Comparison of ENCODE assay signal across 9 mouse cellular contexts in the genomic region with DNA sequence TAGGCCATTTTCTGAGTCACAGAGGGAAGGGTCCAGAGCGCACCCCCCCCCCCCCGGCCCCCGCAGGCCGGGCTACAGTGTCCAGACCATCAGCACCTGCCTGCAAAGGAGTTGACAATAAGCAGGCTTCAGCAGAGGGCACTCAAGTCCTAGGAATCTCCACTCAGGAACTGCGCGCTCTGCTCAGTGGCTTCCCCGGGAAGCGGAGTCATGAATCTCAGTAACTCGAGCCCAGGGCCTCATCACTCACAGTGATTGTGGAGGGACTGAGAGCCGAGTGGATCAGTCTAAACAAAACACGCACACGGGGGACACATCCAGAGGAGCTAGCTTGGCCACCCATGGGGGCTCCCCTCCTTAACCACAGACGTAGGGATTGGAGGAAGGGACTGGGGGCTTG. TPM values are rescaled to one million over a fixed set of nuclear protein-coding genes. Genes with fewer than 3 reads are reported as not detected.
DNase-seq lines count a peak whose midpoint lies in the region; ATAC-seq and TF ChIP-seq lines count a peak whose summit lies in the region.
"Had no signal": no experiment of that assay in that cellular context is flagged by ENCODE, and none has a peak within 500 bp of the region (broad histone marks: within the 10 kb centered on the region; RNA-seq: fewer than 3 reads in every experiment).

No protein-coding gene starts in this region.

- WGBS in neural tube, embryonic 14.5 days, result under 1% methylated on average over 13 of the region's 13 CpGs

- peaks cover 20% of the 10 kb centered on the region for H3K27me3 ChIP-seq in neural tube, embryonic 14.5 days (ENCODE audit: control insufficient read depth, insufficient read depth, low read length)

- H3K4me2 ChIP-seq in neural tube, embryonic 14.5 days (ENCODE audit: low read depth, low read length), result peak overlapping the region; percentile 29; the same call in 1 of the 2 replicates
- H3K4me2 ChIP-seq: stomach, embryonic 15.5 days had no signal

- no peak overlapping the region for H3K9ac ChIP-seq in neural tube, embryonic 14.5 days (replicated peaks; ENCODE audit: low read depth, low read length)
- H3K9ac ChIP-seq: stomach, embryonic 15.5 days had no signal

- H3K36me3 ChIP-seq in neural tube, embryonic 14.5 days (ENCODE audit: control insufficient read depth, insufficient read depth, low read length), result no peaks in the 10 kb centered on the region
- H3K36me3 ChIP-seq: stomach, embryonic 15.5 days had no signal

- DNase-seq in layer of hippocampus, adult 2 months (ENCODE audit: low spot score in 2 of 2), result no peak
- DNase-seq in layer of hippocampus, postnatal 36 days, result no peak
- DNase-seq in embryo, embryonic 10.5 days (ENCODE audit: low spot score), result peak; percentile 62
- DNase-seq in forelimb bud, embryonic 11.5 days (ENCODE audit: low read depth, low spot score), result peak; percentile 31
- DNase-seq in layer of hippocampus, adult 11-12 months (ENCODE audit: low spot score), result no peak
- DNase-seq in spleen, postnatal 14 days (ENCODE audit: low spot score in 2 of 2), result no peak
- DNase-seq in cerebellum, adult 9-11 months, result no peak

- ATAC-seq in neural tube, embryonic 14.5 days (ENCODE audit: low read depth), result peak; percentile 53; the same call in 1 of the 2 replicates

- TF ChIP-seq CTCF in layer of hippocampus, adult 2 months (conservative IDR thresholded peaks at IDR 0.05), result peak; percentile 63

- no peaks in the 10 kb centered on the region for H3K9me3 ChIP-seq in neural tube, embryonic 14.5 days (ENCODE audit: control insufficient read depth, low read length)
- H3K9me3 ChIP-seq: stomach, embryonic 15.5 days had no signal

- H3K27ac ChIP-seq in layer of hippocampus, adult 2 months, result no peak overlapping the region
- H3K27ac ChIP-seq in neural tube, embryonic 14.5 days (ENCODE audit: low read depth, low read length), result peak overlapping the region; percentile 57; the same call in 1 of the 2 replicates
- H3K27ac ChIP-seq: stomach, embryonic 15.5 days had no signal

- H3K4me1 ChIP-seq in neural tube, embryonic 14.5 days (ENCODE audit: control insufficient read depth, insufficient read depth, low read length), result peaks cover 41% of the 10 kb centered on the region

- no peak overlapping the region for H3K4me3 ChIP-seq in layer of hippocampus, adult 2 months
- H3K4me3 ChIP-seq in neural tube, embryonic 14.5 days (ENCODE audit: low read depth, low read length), result no peak overlapping the region
- H3K4me3 ChIP-seq: stomach, embryonic 15.5 days had no signal

RNA-seq across cellular contexts. Expression of gene Grik3, which starts 3.9 kb away (rescaled TPM):
- total RNA-seq in layer of hippocampus, adult 2 months (2021), result 10 to 100 TPM; 24.8 to 25.3 TPM
- 10 to 100 TPM; 21.7 to 25.5 TPM for total RNA-seq in layer of hippocampus, postnatal 36 days (2021)
- 6.1 and 8.0 TPM in 2 replicates for polyA plus RNA-seq in neural tube, embryonic 14.5 days (2014; fragmentation: Nextera tagmentation; extraction: Ambion mirVana)

Comparison
In these comparisons a context has a peak if more than half of its experiments do, and no peak if none do; other contexts are left out.
1. DNase-seq: peak in embryo, embryonic 10.5 days (single experiment) and forelimb bud, embryonic 11.5 days (single experiment); none in layer of hippocampus, adult 2 months (0 of 2), layer of hippocampus, postnatal 36 days (0 of 2), layer of hippocampus, adult 11-12 months (single experiment), spleen, postnatal 14 days (0 of 2) and cerebellum, adult 9-11 months (single experiment).